Comparison of ENCODE assay signal across 1 mouse cellular context in the genomic region with DNA sequence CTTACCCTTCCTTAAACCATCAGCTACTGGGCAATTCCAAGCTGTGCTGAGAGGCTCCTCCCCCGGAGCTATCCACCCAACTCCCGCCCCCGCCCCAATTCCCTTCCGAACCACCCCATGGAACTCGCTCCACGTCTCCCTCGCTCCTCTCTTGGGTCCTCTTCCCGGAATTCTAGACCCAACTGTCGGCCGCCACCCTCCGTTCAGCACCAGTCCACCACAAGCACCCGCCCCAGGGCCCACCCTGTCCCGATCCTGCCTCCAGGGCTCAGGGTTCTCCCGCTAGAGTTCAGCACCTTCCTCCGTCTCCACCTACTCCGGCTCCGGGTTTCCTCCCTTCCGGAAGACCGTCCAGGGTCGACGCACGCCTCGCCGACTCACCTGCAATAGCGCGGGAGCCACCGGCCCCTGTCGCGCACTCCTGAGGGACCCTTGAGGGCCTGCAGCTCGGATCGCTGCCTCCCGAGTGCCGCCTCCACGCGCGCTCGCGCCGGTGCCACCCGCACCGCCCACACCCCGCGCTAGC.
TF ChIP-seq lines count a peak whose summit lies in the region.

No protein-coding gene starts in this region.

TF ChIP-seq in MEL, 35 proteins besides CTCF, POLR2A, EP300 and RAD21 (continued from another document):
- no peak for TF ChIP-seq USF1 (IDR thresholded peaks at IDR 0.05; ENCODE audit: low read depth, low read length)
- TF ChIP-seq TCF12 (IDR thresholded peaks at IDR 0.05; ENCODE audit: low read depth, low read length): 0 out of 2 replicates have a peak, but pooled peaks have one; percentile 9
- peak; percentile 72 for TF ChIP-seq MAX (IDR thresholded peaks at IDR 0.05; ENCODE audit: low read length)
- TF ChIP-seq ELF1 (IDR thresholded peaks at IDR 0.05; ENCODE audit: low read depth, low read length): peak; percentile 41; the same call in 1 of the 2 replicates
- TF ChIP-seq TAL1 (IDR thresholded peaks at IDR 0.05; ENCODE audit: low read length): no peak
- TF ChIP-seq SMC3 (IDR thresholded peaks at IDR 0.05; ENCODE audit: low read depth, low read length): no peak
- no peak for TF ChIP-seq ETS1 (IDR thresholded peaks at IDR 0.05; ENCODE audit: low read depth, low read length)
- TF ChIP-seq NELFE (IDR thresholded peaks at IDR 0.05; ENCODE audit: low read depth, low read length): peak; percentile 18; the same call in 1 of the 2 replicates
TF ChIP-seq in MEL: peak in this region for 8.
